Mouse (Mus musculus) liver, adult (tissue): ENCODE measurements at regions not wholly inside any gene's neighbourhood (a gene's known extent, or its start where the extent isn't known, plus 50 kb on each side); places are given as distances from the start of the nearest gene placed in this dataset.

ENCODE experiments used
- GATA4 ChIP-seq: IDR thresholded peaks from 2 replicates; pipeline ENCODE4 v1.6.1; 2014; ENCODE audit warnings: mild to moderate bottlenecking, low read length; ENCODE audit not compliant: insufficient replicate concordance

- TF ChIP-seq GATA4, result no peak
These were observed 191.8 kb upstream of the Cadm1 start for GRCm38 (mm10) chr9:47338221-47338620.

GRCm38 (mm10) chr9:47346527-47347111, 183.4 kb upstream of the Cadm1 start:
- no peak for TF ChIP-seq GATA4

- TF ChIP-seq GATA4, result no peak
These were observed 179.7 kb upstream of the Cadm1 start for GRCm38 (mm10) chr9:47350301-47350700.

GRCm38 (mm10) chr9:47351036-47351435, 178.9 kb upstream of the Cadm1 start:
- no peak for TF ChIP-seq GATA4

GRCm38 (mm10) chr9:47353017-47353416, 177.0 kb upstream of the Cadm1 start:
- TF ChIP-seq GATA4, result no peak

- TF ChIP-seq GATA4, result no peak
These were observed 176.0 kb upstream of the Cadm1 start for GRCm38 (mm10) chr9:47353972-47354371.

GRCm38 (mm10) chr9:47354423-47354822, 175.6 kb upstream of the Cadm1 start:
- no peak for TF ChIP-seq GATA4

GRCm38 (mm10) chr9:47354866-47355265, 175.1 kb upstream of the Cadm1 start:
- TF ChIP-seq GATA4, result no peak

- TF ChIP-seq GATA4, result no peak
These were observed 172.1 kb upstream of the Cadm1 start for GRCm38 (mm10) chr9:47357756-47358399.

GRCm38 (mm10) chr9:47358400-47358767, 171.6 kb upstream of the Cadm1 start:
- TF ChIP-seq GATA4, result no peak

GRCm38 (mm10) chr9:47363086-47363485, 166.9 kb upstream of the Cadm1 start:
- TF ChIP-seq GATA4, result no peak

GRCm38 (mm10) chr9:47364762-47365161, 165.2 kb upstream of the Cadm1 start:
- no peak for TF ChIP-seq GATA4

GRCm38 (mm10) chr9:47367266-47367957, 162.6 kb upstream of the Cadm1 start:
- no peak for TF ChIP-seq GATA4

- TF ChIP-seq GATA4, result no peak
These were observed 161.7 kb upstream of the Cadm1 start for GRCm38 (mm10) chr9:47368015-47368901.

- TF ChIP-seq GATA4, result no peak
These were observed 157.7 kb upstream of the Cadm1 start for GRCm38 (mm10) chr9:47372296-47372695.

GRCm38 (mm10) chr9:47374086-47374485, 155.9 kb upstream of the Cadm1 start:
- TF ChIP-seq GATA4, result no peak

GRCm38 (mm10) chr9:47376645-47377044, 153.3 kb upstream of the Cadm1 start:
- no peak for TF ChIP-seq GATA4
